Mouse (Mus musculus) brain, embryonic 14.5 days (tissue): Measurements from ENCODE around the gene Tspan32. TPM values are rescaled to one million over a fixed set of nuclear protein-coding genes. Genes with fewer than 3 reads are reported as not detected.

Source experiments
- DNase-seq: peaks from one replicate; pipeline ENCODE4 v3.0.0-alpha.2; 2011; ENCODE audit warnings: low read depth
- CTCF ChIP-seq: fragments of 200-500 bp; IDR thresholded peaks from 2 replicates; pipeline ENCODE4 v1.5.1; 2012; ENCODE audit warnings: inconsistent platforms, mild to moderate bottlenecking, moderate library complexity, borderline replicate concordance; ENCODE audit not compliant: insufficient read depth, insufficient read length; ENCODE audit errors: extremely low read depth
- POLR2A ChIP-seq: fragments of 200-500 bp; IDR thresholded peaks from 2 replicates; pipeline ENCODE4 v1.6.1; 2012; ENCODE audit warnings: mild to moderate bottlenecking, inconsistent platforms, borderline replicate concordance; ENCODE audit not compliant: poor library complexity, insufficient read depth, insufficient read length, severe bottlenecking; ENCODE audit errors: extremely low read depth
- polyA plus RNA-seq: library from polyadenylated mRNA; depleted of rRNA; stranded (reverse); fragments of >200 nt; gene quantifications from 2 replicates; pipeline ENCODE4 v1.2.3, GENCODE M21; 2012

Gene Tspan32
- polyA plus RNA-seq, 1 experiment = 0.16 TPM

- TF ChIP-seq POLR2A = no peak
- TF ChIP-seq CTCF = no peak
- no peak for DNase-seq
Measured at GRCm38 (mm10) chr7:143038174-143038931, 33.5 kb downstream of the Tspan32 start.

GRCm38 (mm10) chr7:143040561-143040960 is 35.7 kb downstream of the Tspan32 start:
- DNase-seq = no peak
- TF ChIP-seq CTCF (no peak), POLR2A (no peak)

GRCm38 (mm10) chr7:143041138-143041822 is 36.4 kb downstream of the Tspan32 start:
- no peak for DNase-seq
- TF ChIP-seq CTCF (no peak), POLR2A (no peak)

- no peak for DNase-seq
- TF ChIP-seq POLR2A (no peak), CTCF (no peak)
Measured at GRCm38 (mm10) chr7:143042089-143042488, 37.2 kb downstream of the Tspan32 start.

GRCm38 (mm10) chr7:143042897-143043300 is 38.1 kb downstream of the Tspan32 start:
- no peak for DNase-seq

GRCm38 (mm10) chr7:143044049-143044825 is 39.4 kb downstream of the Tspan32 start:
- no peak for DNase-seq
- TF ChIP-seq POLR2A (no peak), CTCF (no peak)

More at GRCm38 (mm10) chr7:143042897-143043300, 38.1 kb downstream of the Tspan32 start:
- TF ChIP-seq POLR2A (no peak), CTCF (no peak)

GRCm38 (mm10) chr7:143044826-143045206 is 40.0 kb downstream of the Tspan32 start:
- no peak for DNase-seq

GRCm38 (mm10) chr7:143046358-143046757 is 41.5 kb downstream of the Tspan32 start:
- no peak for DNase-seq
- TF ChIP-seq CTCF = no peak
- TF ChIP-seq POLR2A = no peak

More at GRCm38 (mm10) chr7:143044826-143045206, 40.0 kb downstream of the Tspan32 start:
- no peak for TF ChIP-seq POLR2A

GRCm38 (mm10) chr7:143049331-143049730 is 44.5 kb downstream of the Tspan32 start:
- TF ChIP-seq CTCF = no peak
- TF ChIP-seq POLR2A = no peak
- DNase-seq = no peak

GRCm38 (mm10) chr7:143049841-143050816 is 45.3 kb downstream of the Tspan32 start:
- DNase-seq = no peak
- no peak for TF ChIP-seq POLR2A
- no peak for TF ChIP-seq CTCF
